Mouse (Mus musculus) midbrain, embryonic 10.5 days (tissue): ENCODE data around the gene Hist1h2be. TPM values are rescaled to one million over a fixed set of nuclear protein-coding genes. Genes with fewer than 3 reads are reported as not detected.
"Not testable (repeated sequence)": the region's sequence is repeated elsewhere in the genome, so short reads cannot be mapped to it uniquely, and the experiment has no call there.

ENCODE experiments used
- DNase-seq: peaks from one replicate; pipeline ENCODE4 v3.0.0-alpha.2; 2017; ENCODE audit warnings: low spot score
- H3K27ac ChIP-seq: fragments of 300-500 bp; sonication (generic); replicated peaks from 2 replicates; pipeline ENCODE4 v1.5.1; 2016; ENCODE audit warnings: mild to moderate bottlenecking
- H3K27me3 ChIP-seq: fragments of 300-500 bp; sonication (generic); 2 replicates; pipeline ENCODE4 v1.6.1; 2016; ENCODE audit warnings: low read depth, mild to moderate bottlenecking; ENCODE audit not compliant: poor library complexity, severe bottlenecking
- H3K36me3 ChIP-seq: fragments of 300-500 bp; sonication (generic); 2 replicates; pipeline ENCODE4 v1.6.1; 2016; ENCODE audit warnings: mild to moderate bottlenecking, moderate library complexity
- H3K4me1 ChIP-seq: fragments of 300-500 bp; sonication (generic); 2 replicates; pipeline ENCODE4 v1.6.1; 2016
- H3K4me3 ChIP-seq: fragments of 300-500 bp; sonication (generic); 2 replicates; pipeline ENCODE4 v1.5.1; 2016; ENCODE audit warnings: mild to moderate bottlenecking, moderate library complexity
- H3K9me3 ChIP-seq: fragments of 300-500 bp; sonication (generic); replicated peaks from 2 replicates; pipeline ENCODE4 v1.6.1; 2016; ENCODE audit warnings: mild to moderate bottlenecking
- WGBS: fragments of 180-500 bp; shearing (Covaris S2); methylation state at CpG from one replicate; pipeline ENCODE4 v1.1.7; 2016; 5-methylcytosine and 5-hydroxymethylcytosine counted together
- polyA plus RNA-seq: library from polyadenylated mRNA; unstranded; fragments of >200 nt; fragmentation: Nextera tagmentation; extraction: Ambion mirVana; gene quantifications from 2 replicates; pipeline ENCODE4 v1.2.1, GENCODE M21; 2016

Hist1h2be gene
- polyA plus RNA-seq, 1 experiment from 2014 or later, result 3.1 TPM

GRCm38 (mm10) chr13:23543965-23544786 lies 76.7 kb downstream of the Hist1h2be start, which contains the start of gene Hist1h3f:
Gene Hist1h3f, plus strand, starts transcription at chr13:23544052.
- DNase-seq, result peak; percentile 64
- Histone ChIP-seq H3K9me3 (no peaks in the 10 kb centered on the region), H3K36me3 (no peaks in the 10 kb centered on the region), H3K4me3 (peak within 1 kb of the TSS; percentile 60), H3K27me3 (no peaks in the 10 kb centered on the region), H3K27ac (peak within 1 kb of the TSS; percentile 95), H3K4me1 (peaks cover 17% of the 10 kb centered on the region)
- under 1% methylated on average over 31 of the region's 45 CpGs for WGBS

- Histone ChIP-seq H3K4me3 (peak within 1 kb of the TSS; percentile 60), H3K4me1 (peaks cover 17% of the 10 kb centered on the region), H3K27ac (peak within 1 kb of the TSS; percentile 95)
- H3K27me3 ChIP-seq, H3K36me3 ChIP-seq, H3K9me3 ChIP-seq: not testable (repeated sequence)
- peak; percentile 79 for DNase-seq
- WGBS, result 0% methylated on average over 42 of the region's 42 CpGs
Observed at GRCm38 (mm10) chr13:23542999-23543607, 77.8 kb downstream of the Hist1h2be start, which contains the start of gene Hist1h2bh. Gene Hist1h2bh, minus strand, starts transcription at chr13:23543392.

DNA sequence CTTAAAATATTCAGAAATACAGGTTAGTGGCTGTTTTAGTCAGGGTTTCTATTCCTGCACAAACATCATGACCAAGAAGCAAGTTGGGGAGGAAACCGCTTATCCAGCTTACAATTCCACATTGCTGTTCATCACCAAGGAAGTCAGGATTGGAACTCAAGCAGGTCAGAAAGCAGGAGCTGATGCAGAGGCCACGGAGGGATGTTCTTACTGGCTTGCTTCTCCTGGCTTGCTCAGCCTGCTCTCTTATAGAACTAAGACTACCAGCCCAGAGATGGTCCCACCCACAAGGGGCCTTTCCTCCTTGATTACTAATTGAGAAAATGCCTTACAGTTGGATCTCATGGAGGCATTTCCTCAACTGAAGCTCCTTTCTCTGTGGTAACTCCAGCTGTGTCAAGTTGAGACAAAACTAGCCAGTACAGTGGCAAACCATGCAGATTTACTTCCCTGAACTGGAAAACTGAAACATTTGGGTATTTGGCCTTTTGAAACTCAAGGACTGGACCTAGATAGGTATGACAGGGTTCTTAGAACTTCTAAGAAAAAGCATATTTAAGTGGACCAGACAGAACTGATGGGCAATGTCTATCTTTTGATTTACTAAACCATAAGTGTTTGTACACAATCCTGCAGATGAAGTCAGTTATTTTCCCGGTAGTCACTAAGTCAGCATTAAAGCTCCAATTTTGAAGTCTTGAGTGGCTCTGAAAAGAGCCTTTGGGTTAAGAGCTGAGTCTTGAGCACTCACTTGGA lies 78.5 kb downstream of the Hist1h2be start:
- H3K4me3 ChIP-seq, result peak overlapping the region; percentile 60
- H3K27me3 ChIP-seq, H3K9me3 ChIP-seq, DNase-seq, H3K36me3 ChIP-seq: not testable (repeated sequence)
- peak overlapping the region; percentile 95 for H3K27ac ChIP-seq
- H3K4me1 ChIP-seq, result peaks cover 23% of the 10 kb centered on the region
- WGBS, result 3% methylated on average over 3 of the region's 3 CpGs

DNA sequence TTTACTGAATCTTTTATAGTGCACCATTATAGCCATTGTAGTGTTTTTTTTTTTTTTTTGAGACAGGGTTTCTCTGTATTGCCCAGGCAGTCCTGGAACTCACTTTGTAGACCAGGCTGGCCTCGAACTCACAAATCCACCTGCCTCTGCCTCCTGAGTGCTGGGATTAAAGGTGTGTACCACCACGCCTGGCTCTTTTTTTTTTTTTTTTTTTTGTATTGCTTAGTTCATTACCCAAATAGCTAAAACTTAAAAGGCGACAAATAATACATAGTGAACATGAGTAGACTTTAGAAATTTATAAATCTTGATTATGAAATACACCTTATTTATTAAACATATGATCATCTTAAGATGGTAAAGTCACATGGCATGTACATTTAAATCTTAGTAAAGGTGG lies 79.4 kb downstream of the Hist1h2be start:
- peak overlapping the region; percentile 60; the same call in 1 of the 2 replicates for H3K4me3 ChIP-seq
- 83% methylated on average over 3 of the region's 3 CpGs for WGBS

DNA sequence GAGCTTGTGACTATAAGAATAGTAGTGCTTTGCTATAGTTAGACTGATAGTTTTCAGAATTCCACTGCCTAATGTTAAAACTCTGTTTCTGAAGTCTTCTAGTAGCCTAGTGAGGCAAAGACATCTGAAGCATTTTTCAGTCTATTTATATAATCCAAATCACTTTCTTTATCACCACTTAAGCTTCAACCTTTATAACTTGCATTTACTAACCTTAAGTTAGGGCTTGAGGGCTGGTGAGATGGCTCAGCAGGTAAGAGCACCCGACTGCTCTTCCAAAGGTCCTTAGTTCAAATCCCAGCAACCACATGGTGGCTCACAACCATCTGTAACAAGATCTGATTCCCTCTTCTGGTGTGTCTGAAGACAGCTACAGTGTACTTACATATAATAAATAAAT lies 81.1 kb downstream of the Hist1h2be start:
- not testable (repeated sequence) for H3K36me3 ChIP-seq, DNase-seq, H3K27me3 ChIP-seq, H3K4me3 ChIP-seq, H3K9me3 ChIP-seq, H3K27ac ChIP-seq
- 72% methylated on average over 1 of the region's 1 CpGs for WGBS
- H3K4me1 ChIP-seq, result peaks cover 34% of the 10 kb centered on the region

More for the DNA sequence above, 79.4 kb downstream of the Hist1h2be start:
- peaks cover 32% of the 10 kb centered on the region for H3K4me1 ChIP-seq
- DNase-seq, result no peak
- no peaks in the 10 kb centered on the region for H3K27me3 ChIP-seq
- no peaks in the 10 kb centered on the region for H3K36me3 ChIP-seq
- no peaks in the 10 kb centered on the region for H3K9me3 ChIP-seq
- H3K27ac ChIP-seq, result peak overlapping the region; percentile 95

DNA sequence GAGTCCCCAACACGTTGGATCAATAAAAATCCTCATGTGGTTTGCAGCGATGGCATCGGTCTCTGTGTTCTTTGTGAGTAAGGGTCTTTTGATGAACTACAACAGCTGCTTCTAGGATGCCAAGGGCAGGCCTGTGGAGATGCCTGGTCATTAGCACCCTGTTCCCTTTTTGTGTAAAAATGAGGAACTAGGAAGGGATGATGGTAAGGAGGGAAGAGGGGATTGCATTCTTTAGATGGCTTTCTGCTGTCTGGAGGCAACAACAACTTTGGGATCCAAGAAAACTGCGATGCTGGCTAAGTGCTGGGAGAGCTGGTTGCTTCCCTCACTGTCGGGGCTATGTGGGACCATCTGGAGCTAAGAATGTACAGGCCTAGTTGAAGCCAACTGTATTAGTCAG lies 82.7 kb downstream of the Hist1h2be start:
- H3K27me3 ChIP-seq, result no peaks in the 10 kb centered on the region
- H3K9me3 ChIP-seq, result no peaks in the 10 kb centered on the region
- no peaks in the 10 kb centered on the region for H3K36me3 ChIP-seq
- H3K4me1 ChIP-seq, result peaks cover 42% of the 10 kb centered on the region
- H3K4me3 ChIP-seq, result 0 out of 2 replicates have a peak overlapping the region, but pooled peaks have one; percentile 7
- WGBS, result 84% methylated on average over 5 of the region's 5 CpGs
- peak overlapping the region; percentile 61 for H3K27ac ChIP-seq
- DNase-seq, result no peak

- peak overlapping the region; percentile 97 for H3K27ac ChIP-seq
- DNase-seq, result no peak
- WGBS, result 82% methylated on average over 3 of the region's 3 CpGs
- H3K36me3 ChIP-seq, result no peaks in the 10 kb centered on the region
- peaks cover 47% of the 10 kb centered on the region for H3K4me1 ChIP-seq
- peak overlapping the region; percentile 65 for H3K4me3 ChIP-seq
- H3K9me3 ChIP-seq, result no peaks in the 10 kb centered on the region
- no peaks in the 10 kb centered on the region for H3K27me3 ChIP-seq
Observed at GRCm38 (mm10) chr13:23537006-23537710, 83.8 kb downstream of the Hist1h2be start.

- H3K27me3 ChIP-seq, result no peaks in the 10 kb centered on the region
- no peaks in the 10 kb centered on the region for H3K9me3 ChIP-seq
- peak overlapping the region; percentile 65 for H3K4me3 ChIP-seq
- H3K4me1 ChIP-seq, result peaks cover 44% of the 10 kb centered on the region
- peak overlapping the region; percentile 97 for H3K27ac ChIP-seq
- no peaks in the 10 kb centered on the region for H3K36me3 ChIP-seq
- no peak for DNase-seq
- WGBS, result 23% methylated on average over 7 of the region's 7 CpGs
Observed at GRCm38 (mm10) chr13:23536076-23536822, 84.7 kb downstream of the Hist1h2be start.

- DNase-seq, result peak; percentile 92
- Histone ChIP-seq H3K27ac (peak within 1 kb of the TSS; percentile 97), H3K4me3 (peak within 1 kb of the TSS; percentile 65), H3K4me1 (peaks cover 44% of the 10 kb centered on the region)
- not testable (repeated sequence) for H3K27me3 ChIP-seq, H3K36me3 ChIP-seq, H3K9me3 ChIP-seq
- WGBS, result under 1% methylated on average over 53 of the region's 62 CpGs
Observed at GRCm38 (mm10) chr13:23535137-23536075, 85.5 kb downstream of the Hist1h2be start, which contains the start of gene Hist1h3g. Gene Hist1h3g, plus strand, starts transcription at chr13:23535422.

DNA sequence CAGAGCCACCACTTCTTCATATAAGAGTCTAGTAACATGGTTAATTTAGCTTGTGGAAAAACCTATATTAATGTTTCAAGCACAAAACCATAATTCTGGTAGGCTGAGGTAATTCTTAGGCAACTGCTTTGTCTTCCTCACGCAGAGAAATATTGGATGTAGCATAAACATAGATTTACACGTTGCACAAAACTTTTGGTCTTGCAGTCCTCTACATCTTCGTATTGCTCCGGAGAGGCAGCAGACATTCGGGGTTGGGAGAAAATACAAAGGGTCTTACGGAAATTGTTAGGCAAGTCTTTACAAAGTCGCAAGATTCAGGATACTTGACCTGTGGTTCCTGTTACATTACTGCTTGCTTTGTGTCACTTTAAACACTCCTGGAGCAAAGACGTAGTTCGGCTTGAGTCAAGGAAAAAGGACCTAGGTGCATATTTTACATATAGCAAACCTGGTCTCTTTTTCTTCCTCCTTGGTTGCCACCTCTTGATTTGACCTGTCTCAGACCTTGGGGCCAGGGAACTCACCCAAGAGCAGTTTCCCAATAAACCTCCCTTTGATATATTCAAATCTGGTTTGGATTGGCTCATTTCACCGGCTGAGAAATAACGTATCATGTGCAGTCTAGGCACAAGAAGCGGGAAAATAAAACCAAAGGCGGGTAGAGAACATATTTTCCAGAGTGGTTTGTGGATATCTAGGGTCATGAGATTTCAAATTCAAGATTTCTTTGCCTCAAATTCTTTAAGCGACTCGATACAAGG lies 86.4 kb downstream of the Hist1h2be start:
- Histone ChIP-seq H3K4me1 (peaks cover 47% of the 10 kb centered on the region), H3K4me3 (peak overlapping the region; percentile 65)
- no peak for DNase-seq

More for the DNA sequence above, 86.4 kb downstream of the Hist1h2be start:
- Histone ChIP-seq H3K9me3 (no peaks in the 10 kb centered on the region), H3K27ac (peak overlapping the region; percentile 97), H3K36me3 (no peaks in the 10 kb centered on the region), H3K27me3 (no peaks in the 10 kb centered on the region)
- WGBS, result 2% methylated on average over 15 of the region's 15 CpGs
